Mouse (Mus musculus): ENCODE measurements around the gene Serpinb2. TPM values are rescaled to one million over a fixed set of nuclear protein-coding genes. Genes with fewer than 3 reads are reported as not detected.

Serpinb2 gene
- polyA plus RNA-seq, 1 experiment from 2014 or later = 0.32 TPM

DNA sequence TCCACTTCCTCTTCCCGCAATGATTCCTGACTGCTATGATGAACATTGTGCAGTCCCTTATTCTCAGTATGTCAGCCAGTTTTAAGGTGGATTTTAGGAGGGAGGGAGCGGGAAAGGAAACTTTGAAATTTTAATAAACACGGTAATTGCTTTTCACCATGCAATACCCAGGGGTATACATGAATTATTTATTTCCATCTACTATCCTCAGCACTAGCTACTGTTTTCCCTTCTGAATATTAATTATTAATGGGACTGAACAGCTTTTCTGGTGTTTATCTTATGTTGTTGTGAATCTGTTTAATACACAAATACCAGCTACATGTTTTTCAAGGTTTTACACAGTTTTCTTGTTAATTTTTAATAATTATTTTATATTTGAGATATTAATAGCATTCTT is 73.7 kb downstream of the Serpinb2 start:
- Histone ChIP-seq H3K9me3 (no peaks in the 10 kb centered on the region), H3K36me3 (no peaks in the 10 kb centered on the region), H3K4me3 (no peak overlapping the region), H3K4me2 (no peak overlapping the region), H3K27me3 (no peaks in the 10 kb centered on the region), H3K4me1 (replicated peaks) (no peaks in the 10 kb centered on the region), H3K27ac (replicated peaks) (0 out of 2 replicates have a peak overlapping the region, but pooled peaks have one; percentile 23), H3K9ac (no peak overlapping the region)
- 60% methylated on average over 3 of the region's 3 CpGs for WGBS
- ATAC-seq (ENCODE audit: low read depth) = peak; percentile 81

Other genes with a start within 250 kb of the Serpinb2 start
- gene Serpinb3b, start 233.1 kb upstream of the Serpinb2 start, polyA plus RNA-seq (2015; fragmentation: Nextera tagmentation; extraction: Ambion mirVana) = not detected in 2 replicates
- gene Serpinb3c, start 233.1 kb upstream of the Serpinb2 start, polyA plus RNA-seq (2015; fragmentation: Nextera tagmentation; extraction: Ambion mirVana) = not detected in 2 replicates
- not detected in 2 replicates for gene Serpinb11, start 150.2 kb upstream of the Serpinb2 start, polyA plus RNA-seq (2015; fragmentation: Nextera tagmentation; extraction: Ambion mirVana)
- not detected in 2 replicates for gene Serpinb7, start 111.8 kb upstream of the Serpinb2 start, polyA plus RNA-seq (2015; fragmentation: Nextera tagmentation; extraction: Ambion mirVana)
- 1.1 and 1.3 TPM in 2 replicates for gene Serpinb8, start 78.6 kb downstream of the Serpinb2 start, polyA plus RNA-seq (2015; fragmentation: Nextera tagmentation; extraction: Ambion mirVana)